Mouse (Mus musculus) T-helper 1 cell (primary cell): Measurements from ENCODE around the gene Bphl.

Experiments used
- in situ Hi-C: fragments of 300-600 bp; cut with MboI, MseI; formaldehyde crosslinking; loops from one replicate; pipeline ENCODE4 v1.15.1; 2025; ENCODE audit warnings: high pct_unique_total_duplicates

Gene Bphl

DNA sequence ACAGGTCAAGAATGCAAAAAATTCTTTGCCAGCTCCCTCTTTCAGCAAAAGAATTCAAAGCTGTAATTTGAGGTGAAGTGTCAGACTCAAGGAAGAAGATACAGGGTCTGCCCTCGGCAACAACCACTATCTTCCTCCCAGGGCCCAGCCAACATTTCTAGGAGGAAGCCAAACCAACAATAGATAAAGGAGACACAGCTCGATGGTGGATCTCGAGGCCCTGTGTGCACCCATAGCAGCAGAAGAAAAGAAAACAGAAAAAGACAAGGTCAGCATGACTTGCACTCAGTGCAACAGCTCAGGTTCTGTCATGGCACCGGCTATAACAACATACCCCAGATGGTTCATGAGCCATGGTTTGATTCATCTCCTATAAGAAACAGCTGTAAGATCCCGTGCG is 79.1 kb downstream of the Bphl start:
- in situ Hi-C loops, result no loop called here

DNA sequence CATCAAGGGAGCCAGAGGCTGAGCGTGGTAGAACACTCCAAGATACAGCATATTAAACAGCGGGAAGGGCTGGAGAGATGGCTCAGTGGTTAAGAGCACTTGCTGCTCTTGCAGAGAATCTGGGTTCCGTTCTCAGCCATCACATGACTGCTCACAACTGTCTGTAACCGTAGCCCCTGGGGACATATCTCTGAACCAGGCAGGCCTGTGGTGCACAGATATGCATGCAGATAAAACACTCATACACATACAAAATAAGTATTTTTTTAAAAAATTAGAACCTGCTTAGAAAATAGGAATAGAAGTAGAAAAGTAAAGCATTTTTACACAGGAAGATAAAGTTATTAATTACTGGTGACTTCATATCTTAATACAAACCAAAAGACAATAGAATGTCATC is 81.4 kb downstream of the Bphl start:
- in situ Hi-C loops, result no loop called here

GRCm38 (mm10) chr13:34119406-34119805 is 82.0 kb downstream of the Bphl start:
- in situ Hi-C loops, result no loop called here

- in situ Hi-C loops, result no loop called here
Observed at GRCm38 (mm10) chr13:34120536-34120935, 83.1 kb downstream of the Bphl start.
